Mouse (Mus musculus): ENCODE results near the gene Ift172.

DNA sequence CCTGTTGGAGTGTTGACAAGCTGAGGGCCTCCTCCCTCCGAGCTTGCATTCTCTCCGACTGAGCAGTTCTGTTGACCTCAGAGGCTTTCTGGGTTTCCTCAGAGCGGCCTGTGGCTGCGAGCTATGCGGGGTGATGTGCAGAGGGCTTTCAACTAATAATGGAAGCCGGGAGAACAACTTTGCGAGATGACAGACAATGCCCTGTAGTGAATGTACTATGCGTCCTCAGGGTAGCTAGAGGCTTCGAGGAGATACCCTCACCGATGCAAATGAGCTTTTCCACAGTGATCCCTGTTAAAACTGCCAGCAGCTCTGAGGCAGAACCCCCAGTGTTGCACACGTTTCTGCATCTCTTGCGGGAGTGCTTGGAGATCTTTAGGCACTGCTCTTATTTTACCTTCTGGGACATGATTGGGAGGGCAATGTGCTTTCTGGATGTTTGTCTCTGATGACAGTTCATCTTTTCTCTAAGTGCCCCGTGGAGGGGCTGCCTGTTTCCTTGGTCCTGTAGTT, 49.3 kb downstream of the Ift172 start:
- no peak for TF ChIP-seq CTCF (IDR thresholded peaks at IDR 0.05; ENCODE audit: control insufficient read depth, insufficient read depth, insufficient read length)
- no peak for TF ChIP-seq CEBPB (IDR thresholded peaks at IDR 0.05; ENCODE audit: low read depth)
- no peak for TF ChIP-seq MYOD1 (IDR thresholded peaks at IDR 0.05; ENCODE audit: control insufficient read depth, insufficient read length, low read depth)
